Mouse (Mus musculus): ENCODE measurements around the gene Atp10a. TPM values are rescaled to one million over a fixed set of nuclear protein-coding genes. Genes with fewer than 3 reads are reported as not detected.

Atp10a gene
- polyA plus RNA-seq, 1 experiment, result 1.9 TPM

GRCm38 (mm10) chr7:58690069-58690923, 34.3 kb downstream of the Atp10a start:
- Histone ChIP-seq H3K4me1 (ENCODE audit: control insufficient read depth, insufficient read depth, insufficient read length, low read length) (no peaks in the 10 kb centered on the region), H3K27ac (ENCODE audit: insufficient read depth, low read depth, low read length) (no peak overlapping the region), H3K4me3 (ENCODE audit: low read depth, low read length) (no peak overlapping the region), H3K36me3 (ENCODE audit: control insufficient read depth, insufficient read depth, low read length) (no peaks in the 10 kb centered on the region), H3K27me3 (ENCODE audit: control insufficient read depth, insufficient read depth, low read length) (no peaks in the 10 kb centered on the region)
- TF ChIP-seq CTCF (IDR thresholded peaks at IDR 0.05; ENCODE audit: extremely low read depth, insufficient read length, insufficient replicate concordance, low read depth, low read length) (no peak), POLR2A (IDR thresholded peaks at IDR 0.05; ENCODE audit: low read depth, low read length) (no peak)
- WGBS, result 66% methylated on average over 6 of the region's 6 CpGs

GRCm38 (mm10) chr7:58690997-58691596, 35.1 kb downstream of the Atp10a start:
- no peak overlapping the region for H3K27ac ChIP-seq (ENCODE audit: insufficient read depth, low read depth, low read length)
- no peaks in the 10 kb centered on the region for H3K4me1 ChIP-seq (ENCODE audit: control insufficient read depth, insufficient read depth, insufficient read length, low read length)
- WGBS, result 57% methylated on average over 6 of the region's 6 CpGs
- no peaks in the 10 kb centered on the region for H3K27me3 ChIP-seq (ENCODE audit: control insufficient read depth, insufficient read depth, low read length)
- TF ChIP-seq CTCF (IDR thresholded peaks at IDR 0.05; ENCODE audit: extremely low read depth, insufficient read length, insufficient replicate concordance, low read depth, low read length), result no peak
- TF ChIP-seq POLR2A (IDR thresholded peaks at IDR 0.05; ENCODE audit: low read depth, low read length), result no peak
- H3K4me3 ChIP-seq (ENCODE audit: low read depth, low read length), result no peak overlapping the region
- H3K36me3 ChIP-seq (ENCODE audit: control insufficient read depth, insufficient read depth, low read length), result no peaks in the 10 kb centered on the region

GRCm38 (mm10) chr7:58692704-58693103, 36.7 kb downstream of the Atp10a start:
- H3K4me1 ChIP-seq (ENCODE audit: control insufficient read depth, insufficient read depth, insufficient read length, low read length), result no peaks in the 10 kb centered on the region
- 67% methylated on average over 2 of the region's 2 CpGs for WGBS
- H3K27ac ChIP-seq (ENCODE audit: insufficient read depth, low read depth, low read length), result no peak overlapping the region
- no peaks in the 10 kb centered on the region for H3K36me3 ChIP-seq (ENCODE audit: control insufficient read depth, insufficient read depth, low read length)
- TF ChIP-seq POLR2A (IDR thresholded peaks at IDR 0.05; ENCODE audit: low read depth, low read length) (no peak), CTCF (IDR thresholded peaks at IDR 0.05; ENCODE audit: extremely low read depth, insufficient read length, insufficient replicate concordance, low read depth, low read length) (no peak)
- no peaks in the 10 kb centered on the region for H3K27me3 ChIP-seq (ENCODE audit: control insufficient read depth, insufficient read depth, low read length)
- no peak overlapping the region for H3K4me3 ChIP-seq (ENCODE audit: low read depth, low read length)

GRCm38 (mm10) chr7:58693342-58693741, 37.4 kb downstream of the Atp10a start:
- Histone ChIP-seq H3K27ac (ENCODE audit: insufficient read depth, low read depth, low read length) (no peak overlapping the region), H3K4me3 (ENCODE audit: low read depth, low read length) (no peak overlapping the region), H3K36me3 (ENCODE audit: control insufficient read depth, insufficient read depth, low read length) (no peaks in the 10 kb centered on the region), H3K27me3 (ENCODE audit: control insufficient read depth, insufficient read depth, low read length) (no peaks in the 10 kb centered on the region), H3K4me1 (ENCODE audit: control insufficient read depth, insufficient read depth, insufficient read length, low read length) (no peaks in the 10 kb centered on the region)
- TF ChIP-seq CTCF (IDR thresholded peaks at IDR 0.05; ENCODE audit: extremely low read depth, insufficient read length, insufficient replicate concordance, low read depth, low read length), result no peak
- no peak for TF ChIP-seq POLR2A (IDR thresholded peaks at IDR 0.05; ENCODE audit: low read depth, low read length)
- WGBS, result 43% methylated on average over 3 of the region's 3 CpGs

GRCm38 (mm10) chr7:58695661-58696060, 39.7 kb downstream of the Atp10a start:
- H3K27ac ChIP-seq (ENCODE audit: insufficient read depth, low read depth, low read length), result no peak overlapping the region
- H3K27me3 ChIP-seq (ENCODE audit: control insufficient read depth, insufficient read depth, low read length), result no peaks in the 10 kb centered on the region
- no peak overlapping the region for H3K4me3 ChIP-seq (ENCODE audit: low read depth, low read length)
- no peak for TF ChIP-seq CTCF (IDR thresholded peaks at IDR 0.05; ENCODE audit: extremely low read depth, insufficient read length, insufficient replicate concordance, low read depth, low read length)
- TF ChIP-seq POLR2A (IDR thresholded peaks at IDR 0.05; ENCODE audit: low read depth, low read length), result no peak
- H3K36me3 ChIP-seq (ENCODE audit: control insufficient read depth, insufficient read depth, low read length), result no peaks in the 10 kb centered on the region
- WGBS, result 85% methylated on average over 1 of the region's 1 CpGs
- H3K4me1 ChIP-seq (ENCODE audit: control insufficient read depth, insufficient read depth, insufficient read length, low read length), result no peaks in the 10 kb centered on the region

- Histone ChIP-seq H3K27me3 (ENCODE audit: control insufficient read depth, insufficient read depth, low read length) (no peaks in the 10 kb centered on the region), H3K4me1 (ENCODE audit: control insufficient read depth, insufficient read depth, insufficient read length, low read length) (no peaks in the 10 kb centered on the region), H3K4me3 (ENCODE audit: low read depth, low read length) (no peak overlapping the region), H3K36me3 (ENCODE audit: control insufficient read depth, insufficient read depth, low read length) (no peaks in the 10 kb centered on the region), H3K27ac (ENCODE audit: insufficient read depth, low read depth, low read length) (no peak overlapping the region)
- WGBS, result 62% methylated on average over 2 of the region's 2 CpGs
- TF ChIP-seq POLR2A (IDR thresholded peaks at IDR 0.05; ENCODE audit: low read depth, low read length), result no peak
Observed at GRCm38 (mm10) chr7:58697092-58697491, 41.1 kb downstream of the Atp10a start.

- 80% methylated on average over 7 of the region's 7 CpGs for WGBS
- no peak overlapping the region for H3K27ac ChIP-seq (ENCODE audit: insufficient read depth, low read depth, low read length)
- no peak for TF ChIP-seq CTCF (IDR thresholded peaks at IDR 0.05; ENCODE audit: extremely low read depth, insufficient read length, insufficient replicate concordance, low read depth, low read length)
- TF ChIP-seq POLR2A (IDR thresholded peaks at IDR 0.05; ENCODE audit: low read depth, low read length), result no peak
- no peaks in the 10 kb centered on the region for H3K36me3 ChIP-seq (ENCODE audit: control insufficient read depth, insufficient read depth, low read length)
- H3K4me3 ChIP-seq (ENCODE audit: low read depth, low read length), result no peak overlapping the region
- no peaks in the 10 kb centered on the region for H3K27me3 ChIP-seq (ENCODE audit: control insufficient read depth, insufficient read depth, low read length)
- H3K4me1 ChIP-seq (ENCODE audit: control insufficient read depth, insufficient read depth, insufficient read length, low read length), result no peaks in the 10 kb centered on the region
Observed at GRCm38 (mm10) chr7:58698738-58699442, 42.9 kb downstream of the Atp10a start.
